Mouse (Mus musculus): ENCODE data around the gene Rabgap1l.
"Not testable (repeated sequence)": the region's sequence is repeated elsewhere in the genome, so short reads cannot be mapped to it uniquely, and the experiment has no call there.

The Rabgap1l gene

GRCm38 (mm10) chr1:160693094-160693447 is 99.9 kb downstream of the Rabgap1l start:
- peak; percentile 70 to 87 for DNase-seq (ENCODE audit: low spot score in 2 of 2)

- DNase-seq (ENCODE audit: low spot score in 2 of 2) = no peak
Measured at GRCm38 (mm10) chr1:160692224-160693093, 100.6 kb downstream of the Rabgap1l start.

- DNase-seq (ENCODE audit: low spot score in 2 of 2) = no peak
Measured at GRCm38 (mm10) chr1:160691196-160691590, 101.8 kb downstream of the Rabgap1l start.

- DNase-seq (ENCODE audit: low spot score in 2 of 2) = no peak
Measured at GRCm38 (mm10) chr1:160690516-160691195, 102.4 kb downstream of the Rabgap1l start.

GRCm38 (mm10) chr1:160689511-160689910 is 103.5 kb downstream of the Rabgap1l start:
- DNase-seq (ENCODE audit: low spot score in 2 of 2) = no peak

GRCm38 (mm10) chr1:160684251-160684650 is 108.8 kb downstream of the Rabgap1l start:
- no peak for DNase-seq (ENCODE audit: low spot score in 2 of 2)

- DNase-seq (ENCODE audit: low spot score in 2 of 2) = no peak
Measured at GRCm38 (mm10) chr1:160681398-160682050, 111.5 kb downstream of the Rabgap1l start.

- no peak for DNase-seq (ENCODE audit: low spot score in 2 of 2)
Measured at GRCm38 (mm10) chr1:160674763-160675162, 118.2 kb downstream of the Rabgap1l start.

- no peak for DNase-seq (ENCODE audit: low spot score in 2 of 2)
Measured at GRCm38 (mm10) chr1:160672088-160672814, 120.8 kb downstream of the Rabgap1l start.

- no peak for DNase-seq (ENCODE audit: low spot score in 2 of 2)
Measured at GRCm38 (mm10) chr1:160655806-160656470, 137.1 kb downstream of the Rabgap1l start.

- DNase-seq (ENCODE audit: low spot score in 2 of 2) = no peak
Measured at GRCm38 (mm10) chr1:160651691-160652090, 141.3 kb downstream of the Rabgap1l start.

- DNase-seq (ENCODE audit: low spot score in 2 of 2) = no peak
Measured at GRCm38 (mm10) chr1:160645416-160645815, 147.6 kb downstream of the Rabgap1l start.

- DNase-seq (ENCODE audit: low spot score in 2 of 2) = no peak
Measured at GRCm38 (mm10) chr1:160628213-160628932, 164.6 kb downstream of the Rabgap1l start.

- not testable (repeated sequence) for DNase-seq (ENCODE audit: low spot score in 2 of 2)
Measured at GRCm38 (mm10) chr1:160624354-160625120, 168.5 kb downstream of the Rabgap1l start.

- DNase-seq (ENCODE audit: low spot score in 2 of 2) = no peak
Measured at GRCm38 (mm10) chr1:160618201-160618600, 174.8 kb downstream of the Rabgap1l start.

- DNase-seq (ENCODE audit: low spot score in 2 of 2) = no peak
Measured at GRCm38 (mm10) chr1:160606425-160606824, 186.6 kb downstream of the Rabgap1l start.

GRCm38 (mm10) chr1:160603312-160603711 is 189.7 kb downstream of the Rabgap1l start:
- not testable (repeated sequence) for DNase-seq (ENCODE audit: low spot score in 2 of 2)

- no peak for DNase-seq (ENCODE audit: low spot score in 2 of 2)
Measured at GRCm38 (mm10) chr1:160597369-160597768, 195.6 kb downstream of the Rabgap1l start.

GRCm38 (mm10) chr1:160596948-160597270 is 196.1 kb downstream of the Rabgap1l start:
- DNase-seq (ENCODE audit: low spot score in 2 of 2) = no peak

Measured in urinary bladder, postnatal 36 days (tissue).